Comparison of ENCODE assay signal across 8 mouse cellular contexts in genomic region chr7:97399960-97400715, GRCm38 (mm10). TPM values are rescaled to one million over a fixed set of nuclear protein-coding genes. Genes with fewer than 3 reads are reported as not detected.
A peak's percentile ranks its signal among the peaks of the same experiment; 100 is the strongest.
DNase-seq lines count a peak whose midpoint lies in the region; ATAC-seq and TF ChIP-seq lines count a peak whose summit lies in the region.

Ndufc2 (plus strand) TSS chr7:97400003.

- in situ Hi-C loops in CH12.LX (cut with MboI; ENCODE audit: low pct_ligation_motif_present, low pct_unique_long_range_greater_than_20kb, low sequenced_read_pairs), result no loop called here

- peaks cover 4% of the 10 kb centered on the region for H3K9me3 ChIP-seq in CH12.LX (replicated peaks; ENCODE audit: low read length)
- no peaks in the 10 kb centered on the region for H3K9me3 ChIP-seq in heart, embryonic 14.5 days (ENCODE audit: control insufficient read depth, low read length)
- H3K9me3 ChIP-seq in neural tube, embryonic 15.5 days (replicated peaks), result no peaks in the 10 kb centered on the region

- TF ChIP-seq RAD21 in CH12.LX (IDR thresholded peaks at IDR 0.05; ENCODE audit: low read depth, low read length), result no peak

- peak; percentile 95 for TF ChIP-seq POLR2A in CH12.LX (IDR thresholded peaks at IDR 0.05; ENCODE audit: low read depth, low read length)

- whole genome bisulfite sequencing in heart, embryonic 14.5 days, result under 1% methylated on average over 54 of the region's 54 CpGs
- WGBS in neural tube, embryonic 15.5 days, result under 1% methylated on average over 54 of the region's 54 CpGs

- peaks cover 0 to 30% of the 10 kb centered on the region in 2 experiments for H3K36me3 ChIP-seq in CH12.LX (replicated peaks in 1 of 2; ENCODE audit: control insufficient read depth in 1 of 2, insufficient read depth in 1 of 2, low read length in 1 of 2)
- H3K36me3 ChIP-seq in heart, embryonic 14.5 days (ENCODE audit: control insufficient read depth, insufficient read depth, low read length), result no peaks in the 10 kb centered on the region
- H3K36me3 ChIP-seq in neural tube, embryonic 15.5 days, result no peaks in the 10 kb centered on the region; the same call in none of the 2 replicates

- dilution Hi-C loops in CH12.LX (cut with MboI; ENCODE audit: extremely low pct_ligation_motif_present, extremely low pct_unique_long_range_greater_than_20kb, low sequenced_read_pairs), result no loop called here

- no peak for TF ChIP-seq EP300 in CH12.LX (IDR thresholded peaks at IDR 0.05; ENCODE audit: low read length)

- peaks cover 41% of the 10 kb centered on the region for H3K79me2 ChIP-seq in CH12.LX (replicated peaks; ENCODE audit: control insufficient read depth, extremely low read depth, insufficient read depth, poor library complexity, severe bottlenecking)

- ATAC-seq in heart, embryonic 14.5 days (ENCODE audit: insufficient number of reproducible peaks, insufficient read depth, low FRiP score, low read depth), result peak; percentile 78
- peak; percentile 95 for ATAC-seq in neural tube, embryonic 15.5 days (ENCODE audit: low FRiP score)

- peak within 1 kb of the TSS; percentile 99 for H3K4me2 ChIP-seq in CH12.LX (ENCODE audit: insufficient read depth, low read depth, poor library complexity, severe bottlenecking)
- peak within 1 kb of the TSS; percentile 91 for H3K4me2 ChIP-seq in heart, embryonic 14.5 days (ENCODE audit: low read length)
- peak within 1 kb of the TSS; percentile 74 for H3K4me2 ChIP-seq in neural tube, embryonic 15.5 days

- H3K9ac ChIP-seq in CH12.LX (ENCODE audit: insufficient read depth, low read depth), result peak within 1 kb of the TSS; percentile 81
- peak within 1 kb of the TSS; percentile 94 for H3K9ac ChIP-seq in heart, embryonic 14.5 days (ENCODE audit: low read length)
- H3K9ac ChIP-seq in neural tube, embryonic 15.5 days (replicated peaks), result peak within 1 kb of the TSS; percentile 97

- H3K4me3 ChIP-seq in CH12.LX (replicated peaks in 1 of 3; ENCODE audit: low read depth in 2 of 3, low read length in 2 of 3, poor library complexity in 1 of 3), result peak within 1 kb of the TSS; percentile 84 to 94 (median 90)
- H3K4me3 ChIP-seq in brown adipose tissue, adult 24 weeks (ENCODE audit: insufficient read depth, low read depth, low read length), result peak within 1 kb of the TSS; percentile 91
- H3K4me3 ChIP-seq in heart, embryonic 14.5 days (ENCODE audit: control insufficient read depth in 1 of 2, insufficient read depth in 1 of 2, low read depth in 1 of 2, low read length in 2 of 2), result peak within 1 kb of the TSS; percentile 84 to 98
- peak within 1 kb of the TSS; percentile 89 for H3K4me3 ChIP-seq in neural tube, embryonic 15.5 days (replicated peaks)

- H3K4me1 ChIP-seq in CH12.LX (ENCODE audit: control insufficient read depth in 1 of 2, insufficient read depth in 2 of 2), result peaks cover 21 to 34% of the 10 kb centered on the region in 2 experiments
- peaks cover 16% of the 10 kb centered on the region for H3K4me1 ChIP-seq in brown adipose tissue, adult 24 weeks (ENCODE audit: control insufficient read depth, insufficient read depth, insufficient read length, low read length)
- H3K4me1 ChIP-seq in heart, embryonic 14.5 days (ENCODE audit: control insufficient read depth in 2 of 2, insufficient read depth in 2 of 2, low read length in 2 of 2), result peaks cover 2 to 19% of the 10 kb centered on the region in 2 experiments
- H3K4me1 ChIP-seq in neural tube, embryonic 15.5 days, result peaks cover 26% of the 10 kb centered on the region

- H3K27me3 ChIP-seq in CH12.LX (replicated peaks), result no peaks in the 10 kb centered on the region
- H3K27me3 ChIP-seq in heart, embryonic 14.5 days (ENCODE audit: control insufficient read depth, insufficient read depth, low read length), result no peaks in the 10 kb centered on the region
- no peaks in the 10 kb centered on the region for H3K27me3 ChIP-seq in neural tube, embryonic 15.5 days (replicated peaks)

- peak; percentile 86 for DNase-seq in CH12.LX (ENCODE audit: extremely low read depth)
- DNase-seq in fibroblast of lung, adult 2 months (ENCODE audit: low read depth), result peak; percentile 38
- peak; percentile 85 for DNase-seq in kidney, postnatal 14 days
- peak; percentile 72 to 74 for DNase-seq in lung, adult 18-20 months
- peak; percentile 79 for DNase-seq in testis, postnatal 14 days (ENCODE audit: low spot score)

- peak within 1 kb of the TSS; percentile 5; the same call in 1 of the 2 replicates for H3K27ac ChIP-seq in CH12.LX (ENCODE audit: insufficient read depth, low read depth)
- peak within 1 kb of the TSS; percentile 94 for H3K27ac ChIP-seq in brown adipose tissue, adult 24 weeks (replicated peaks; ENCODE audit: low read depth, low read length)
- peak within 1 kb of the TSS; percentile 86 to 95 for H3K27ac ChIP-seq in heart, embryonic 14.5 days (replicated peaks in 1 of 2; ENCODE audit: control insufficient read depth in 1 of 2, insufficient read depth in 1 of 2, low read depth in 2 of 2, low read length in 2 of 2)
- H3K27ac ChIP-seq in neural tube, embryonic 15.5 days (replicated peaks), result peak within 1 kb of the TSS; percentile 80

- no peak for TF ChIP-seq CTCF in CH12.LX (conservative IDR thresholded peaks at IDR 0.05 in 1 of 2, IDR thresholded peaks at IDR 0.05 in 1 of 2; ENCODE audit: low read depth in 2 of 2, low read length in 2 of 2)

TF ChIP-seq in CH12.LX, 34 proteins besides CTCF, POLR2A, EP300 and RAD21:
- TF ChIP-seq TBP (conservative IDR thresholded peaks at IDR 0.05; ENCODE audit: low read depth, low read length), result peak; percentile 97
- TF ChIP-seq UBTF (IDR thresholded peaks at IDR 0.05; ENCODE audit: low read depth, low read length), result 0 out of 2 replicates have a peak, but pooled peaks have one; percentile 55
- peak; percentile 47; the same call in 1 of the 2 replicates for TF ChIP-seq NRF1 (IDR thresholded peaks at IDR 0.05; ENCODE audit: low read depth, low read length)
- TF ChIP-seq MYC (IDR thresholded peaks at IDR 0.05; ENCODE audit: low read depth, low read length), result 0 out of 2 replicates have a peak, but pooled peaks have one; percentile 60
- no peak for TF ChIP-seq USF1 (IDR thresholded peaks at IDR 0.05; ENCODE audit: low read depth, low read length)
- 0 out of 2 replicates have a peak, but pooled peaks have one; percentile 23 for TF ChIP-seq MAFK (IDR thresholded peaks at IDR 0.05; ENCODE audit: insufficient replicate concordance, low read length)
- TF ChIP-seq ZC3H11A (IDR thresholded peaks at IDR 0.05; ENCODE audit: low read depth, low read length), result no peak
- no peak for TF ChIP-seq SMC3 (IDR thresholded peaks at IDR 0.05; ENCODE audit: low read depth, low read length)
- TF ChIP-seq CHD2 (IDR thresholded peaks at IDR 0.05; ENCODE audit: low read length), result no peak; the same call in 1 of the 2 replicates
- TF ChIP-seq MEF2A (IDR thresholded peaks at IDR 0.05; ENCODE audit: borderline replicate concordance, low read depth, low read length), result peak; percentile 69
- TF ChIP-seq HCFC1 (IDR thresholded peaks at IDR 0.05; ENCODE audit: low read depth, low read length), result peak; percentile 85
- TF ChIP-seq E2F4 (IDR thresholded peaks at IDR 0.05; ENCODE audit: insufficient replicate concordance, low read depth, low read length), result no peak
- peak; percentile 91 for TF ChIP-seq NELFE (IDR thresholded peaks at IDR 0.05; ENCODE audit: low read depth, low read length)
- TF ChIP-seq TCF12 (IDR thresholded peaks at IDR 0.05; ENCODE audit: low read depth, low read length), result peak; percentile 99
- peak; percentile 75 for TF ChIP-seq IRF4 (IDR thresholded peaks at IDR 0.05; ENCODE audit: low read depth, low read length)
- no peak for TF ChIP-seq PAX5 (IDR thresholded peaks at IDR 0.05; ENCODE audit: low read length)
- TF ChIP-seq JUN (IDR thresholded peaks at IDR 0.05; ENCODE audit: insufficient read depth, low read depth, low read length), result no peak
- peak; percentile 84; the same call in 1 of the 2 replicates for TF ChIP-seq ZMIZ1 (IDR thresholded peaks at IDR 0.05; ENCODE audit: low read depth, low read length)
- peak; percentile 50; the same call in 1 of the 2 replicates for TF ChIP-seq BHLHE40 (IDR thresholded peaks at IDR 0.05; ENCODE audit: low read depth, low read length)
- TF ChIP-seq JUND (conservative IDR thresholded peaks at IDR 0.05; ENCODE audit: low read depth, low read length), result no peak
- TF ChIP-seq KAT2A (IDR thresholded peaks at IDR 0.05; ENCODE audit: insufficient replicate concordance, low read length), result peak; percentile 81; the same call in 1 of the 2 replicates
- no peak for TF ChIP-seq ETS1 (conservative IDR thresholded peaks at IDR 0.05; ENCODE audit: low read depth, low read length)
- peak; percentile 71 for TF ChIP-seq MXI1 (IDR thresholded peaks at IDR 0.05; ENCODE audit: low read depth, low read length)
- peak; percentile 83; the same call in 1 of the 2 replicates for TF ChIP-seq MAZ (IDR thresholded peaks at IDR 0.05; ENCODE audit: low read depth, low read length)
- TF ChIP-seq USF2 (conservative IDR thresholded peaks at IDR 0.05; ENCODE audit: low read depth, low read length), result no peak
- no peak for TF ChIP-seq RCOR1 (conservative IDR thresholded peaks at IDR 0.05; ENCODE audit: low read depth, low read length)
- TF ChIP-seq MAX (IDR thresholded peaks at IDR 0.05; ENCODE audit: low read length), result peak; percentile 85
- no peak; the same call in 1 of the 2 replicates for TF ChIP-seq GABPA (IDR thresholded peaks at IDR 0.05; ENCODE audit: insufficient replicate concordance, low read depth, low read length)
- TF ChIP-seq SIN3A (IDR thresholded peaks at IDR 0.05; ENCODE audit: low read length), result peak; percentile 89
- no peak for TF ChIP-seq ZNF384 (IDR thresholded peaks at IDR 0.05; ENCODE audit: low read depth, low read length)
- peak; percentile 66; the same call in 1 of the 2 replicates for TF ChIP-seq CHD1 (IDR thresholded peaks at IDR 0.05; ENCODE audit: low read depth, low read length)
- TF ChIP-seq POLR2AphosphoS2 (IDR thresholded peaks at IDR 0.05; ENCODE audit: low read depth, low read length), result peak; percentile 88
- TF ChIP-seq ELF1 (IDR thresholded peaks at IDR 0.05; ENCODE audit: low read depth, low read length), result peak; percentile 55; the same call in 1 of the 2 replicates
- no peak for TF ChIP-seq ZKSCAN1 (IDR thresholded peaks at IDR 0.05; ENCODE audit: borderline replicate concordance, low read depth, low read length)

RNA-seq across cellular contexts. Expression of gene Ndufc2, which starts in this region (rescaled TPM):
- total RNA-seq in CH12.LX (2012; rRNA removed), result 202 and 217 TPM in 2 replicates
- total RNA-seq in CH12.LX (2014; rRNA removed), result 349 and 352 TPM in 2 replicates
- 277 and 352 TPM in 2 replicates for polyA plus RNA-seq in CH12.LX (2012; ENCODE audit: insufficient read length, low read depth)
- 931 and 1,246 TPM in 2 replicates for polyA plus RNA-seq in brown adipose tissue, adult 24 weeks (2012; ENCODE audit: insufficient read depth, insufficient read length, missing spikeins)
- polyA plus RNA-seq in heart, embryonic 14.5 days (2014; fragmentation: Nextera tagmentation; extraction: Ambion mirVana), result 693 and 703 TPM in 2 replicates
- 469 and 526 TPM in 2 replicates for polyA plus RNA-seq in neural tube, embryonic 15.5 days (2015; fragmentation: Nextera tagmentation; extraction: Ambion mirVana)

Comparison
In these comparisons a context has a peak if more than half of its experiments do, and no peak if none do; other contexts are left out.
1. Peak in every context shown above with its lines: DNase-seq, ATAC-seq, H3K4me3 ChIP-seq and H3K27ac ChIP-seq.
2. H3K27ac ChIP-seq: peak in every context shown above with its lines; median percentile 94 in brown adipose tissue, adult 24 weeks; 90 in heart, embryonic 14.5 days; 80 in neural tube, embryonic 15.5 days; 5 in CH12.LX.